Mouse (Mus musculus) cerebellum, postnatal 10 days (tissue): ENCODE measurements around the gene Hmgb2.
A peak's percentile ranks its signal among the peaks of the same experiment; 100 is the strongest.

Source experiments
- DNase-seq, 2 experiments: peaks; one replicate each; pipeline ENCODE4 v3.0.0; 2021; ENCODE audit warnings: mixed read lengths in 2 of 2

The Hmgb2 gene

DNA sequence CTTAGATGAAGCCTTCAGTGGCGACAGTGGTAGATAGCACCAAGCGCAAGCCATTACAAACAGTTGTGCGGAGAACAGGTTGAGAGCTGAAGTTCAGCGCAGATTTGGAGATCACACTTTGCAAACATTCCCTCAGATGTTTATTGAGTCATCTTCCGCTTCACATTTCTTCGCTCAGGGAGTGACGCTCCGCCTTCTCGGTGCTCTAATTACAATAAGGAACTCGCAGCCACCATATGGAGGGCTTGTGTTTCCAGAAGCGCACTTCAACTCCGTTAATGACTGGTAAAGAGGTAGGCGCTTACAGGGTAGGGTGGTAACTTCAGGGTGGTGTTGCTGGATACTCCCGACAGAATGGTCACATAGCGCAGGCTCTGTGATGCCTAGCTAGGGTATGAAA is 52.0 kb downstream of the Hmgb2 start:
- DNase-seq, result no peak

DNA sequence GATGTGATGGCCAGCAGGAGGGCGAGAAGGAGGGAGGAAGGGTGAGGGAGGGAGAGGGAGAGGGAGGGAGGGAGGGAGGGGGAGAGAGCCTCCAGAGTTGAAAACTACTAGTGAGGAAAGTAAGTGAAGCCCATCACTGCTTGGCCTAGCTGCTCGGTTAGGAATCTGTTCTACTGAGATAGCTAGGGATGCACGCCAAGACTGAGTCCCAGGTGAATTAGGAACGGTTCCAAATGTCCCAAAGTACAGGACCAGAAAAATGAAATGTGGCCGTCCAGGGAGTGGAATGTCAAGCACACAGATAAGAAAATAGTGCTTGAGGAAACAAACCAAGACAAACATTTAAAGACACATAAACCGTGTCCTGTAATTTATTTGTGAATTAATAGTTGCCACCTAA is 53.3 kb downstream of the Hmgb2 start:
- peak in 1 of 2 experiments; percentile 37 for DNase-seq
